Mouse (Mus musculus): ENCODE measurements at regions not wholly inside any gene's neighbourhood (a gene's known extent, or its start where the extent isn't known, plus 50 kb on each side); places are given as distances from the start of the nearest gene placed in this dataset.
"Not testable (repeated sequence)": the region's sequence is repeated elsewhere in the genome, so short reads cannot be mapped to it uniquely, and the experiment has no call there.

DNA sequence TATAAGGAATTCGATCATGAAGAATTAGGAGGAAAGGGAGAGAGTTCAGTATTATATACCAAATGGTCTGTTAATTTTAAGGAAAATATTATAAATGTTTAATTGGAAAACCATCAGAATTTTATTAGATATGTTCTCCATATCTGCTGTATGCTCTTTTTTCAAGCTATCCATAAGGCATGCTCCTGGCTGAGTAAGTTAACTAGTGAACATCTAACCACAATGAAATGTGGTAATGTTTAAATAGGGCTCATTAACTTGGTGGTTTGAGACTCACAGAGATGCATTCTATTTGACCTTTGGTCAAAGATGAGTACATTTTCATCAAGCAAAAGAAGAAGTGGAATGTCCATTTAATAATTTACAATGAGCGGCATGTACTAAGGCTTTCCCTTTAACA lies 466.2 kb upstream of the Fam241a start:
- Histone ChIP-seq H3K9me3 (ENCODE audit: control insufficient read depth, low read length) (no peaks in the 10 kb centered on the region), H3K36me3 (ENCODE audit: control insufficient read depth, insufficient read depth) (no peaks in the 10 kb centered on the region), H3K4me2 (ENCODE audit: low read length) (no peak overlapping the region), H3K4me1 (replicated peaks; ENCODE audit: control insufficient read depth, insufficient read depth, low read length) (no peaks in the 10 kb centered on the region), H3K4me3 (replicated peaks; ENCODE audit: low read length) (no peak overlapping the region), H3K27me3 (replicated peaks; ENCODE audit: control insufficient read depth, insufficient read depth, low read length) (no peaks in the 10 kb centered on the region), H3K9ac (replicated peaks; ENCODE audit: low read depth, low read length) (no peak overlapping the region), H3K27ac (ENCODE audit: low read length) (no peak overlapping the region)
- 93% methylated on average over 2 of the region's 2 CpGs for WGBS
- no peak for ATAC-seq

DNA sequence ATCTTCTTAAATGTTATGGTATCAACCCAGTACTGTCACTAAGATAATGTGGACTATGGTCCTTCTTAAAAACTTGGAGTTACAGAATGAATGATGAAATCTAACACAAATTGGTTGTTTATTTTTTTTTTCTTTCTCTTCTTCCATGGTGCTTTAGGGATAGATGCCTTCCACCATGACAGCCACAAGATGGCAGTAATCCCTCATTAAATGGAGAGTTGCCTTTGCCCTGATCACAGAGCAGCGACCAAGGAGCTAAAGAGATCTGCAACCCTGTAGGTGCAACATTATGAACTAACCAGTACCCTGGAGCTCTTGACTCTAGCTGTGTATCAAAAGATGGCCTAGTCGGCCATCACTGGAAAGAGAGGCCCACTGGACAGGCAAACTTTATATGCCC lies 453.0 kb upstream of the Fam241a start:
- H3K9ac ChIP-seq (replicated peaks; ENCODE audit: low read depth, low read length); H3K27me3 ChIP-seq (replicated peaks; ENCODE audit: control insufficient read depth, insufficient read depth, low read length); H3K4me1 ChIP-seq (replicated peaks; ENCODE audit: control insufficient read depth, insufficient read depth, low read length); H3K4me3 ChIP-seq (replicated peaks; ENCODE audit: low read length); H3K27ac ChIP-seq (ENCODE audit: low read length); H3K4me2 ChIP-seq (ENCODE audit: low read length); H3K36me3 ChIP-seq (ENCODE audit: control insufficient read depth, insufficient read depth); H3K9me3 ChIP-seq (ENCODE audit: control insufficient read depth, low read length): not testable (repeated sequence)
- 6% methylated on average over 2 of the region's 2 CpGs for WGBS
- peak; percentile 94 for ATAC-seq

DNA sequence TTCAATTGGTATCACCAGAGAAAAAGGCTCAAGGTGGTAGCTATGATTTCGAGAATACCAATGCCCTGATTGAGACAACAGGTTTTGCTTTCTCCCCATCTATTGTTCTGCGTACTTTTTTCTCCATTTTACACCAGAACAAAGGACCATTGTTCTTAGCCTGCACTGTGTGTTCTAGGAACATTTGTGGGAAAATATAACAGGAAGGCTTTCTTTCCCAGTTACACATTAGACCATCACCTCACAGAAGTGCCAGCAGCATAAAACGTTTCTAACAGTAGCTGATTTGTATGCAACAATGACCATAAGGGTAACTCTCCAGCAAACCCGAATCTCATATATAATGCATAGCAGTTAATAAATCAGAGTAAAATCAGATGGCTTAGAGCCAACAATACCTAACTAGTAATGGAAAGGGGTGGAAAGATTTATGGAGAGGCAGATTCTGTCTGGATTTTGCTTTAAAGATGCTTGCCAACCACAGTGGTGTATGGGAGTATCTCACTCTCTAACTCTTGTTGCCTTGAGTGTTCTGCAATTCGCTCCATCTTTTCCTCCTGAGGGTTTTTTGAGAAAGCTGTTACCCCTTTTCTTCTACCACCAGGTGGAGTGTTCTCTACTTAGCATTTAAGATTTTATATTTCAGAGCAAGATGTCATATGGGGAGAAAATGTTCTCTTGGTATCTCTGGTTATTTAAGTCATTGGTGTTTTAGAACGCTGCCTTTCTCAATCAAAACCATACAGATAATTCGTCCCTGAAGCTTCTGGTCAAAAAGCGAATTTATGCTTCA lies 451.9 kb upstream of the Fam241a start:
- Histone ChIP-seq H3K9me3 (ENCODE audit: control insufficient read depth, low read length) (no peaks in the 10 kb centered on the region), H3K4me2 (ENCODE audit: low read length) (no peak overlapping the region), H3K27me3 (replicated peaks; ENCODE audit: control insufficient read depth, insufficient read depth, low read length) (no peaks in the 10 kb centered on the region), H3K4me1 (replicated peaks; ENCODE audit: control insufficient read depth, insufficient read depth, low read length) (no peaks in the 10 kb centered on the region), H3K36me3 (ENCODE audit: control insufficient read depth, insufficient read depth) (no peaks in the 10 kb centered on the region), H3K9ac (replicated peaks; ENCODE audit: low read depth, low read length) (no peak overlapping the region), H3K27ac (ENCODE audit: low read length) (no peak overlapping the region), H3K4me3 (replicated peaks; ENCODE audit: low read length) (no peak overlapping the region)
- WGBS: 60% methylated on average over 8 of the region's 8 CpGs
- ATAC-seq: no peak

DNA sequence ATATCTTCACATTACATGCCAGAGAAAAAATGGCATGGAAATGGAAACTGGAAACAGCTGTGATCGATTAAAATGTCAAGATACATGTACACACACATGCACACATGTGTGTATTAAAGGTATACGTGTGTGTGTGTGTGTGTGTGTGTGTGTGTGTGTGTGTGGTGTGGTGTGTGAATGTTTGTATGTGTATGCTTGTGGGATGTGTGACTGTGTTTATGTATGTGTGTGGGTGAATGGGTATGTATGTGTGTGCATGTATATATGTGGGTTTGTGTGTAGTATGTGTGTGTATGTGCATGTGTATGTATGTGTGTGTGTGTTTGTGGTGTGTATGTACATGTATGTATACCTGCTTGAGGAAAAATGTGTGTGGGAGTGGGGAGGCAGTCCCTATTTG lies 441.4 kb upstream of the Fam241a start:
- Histone ChIP-seq H3K4me2 (ENCODE audit: low read length) (no peak overlapping the region), H3K36me3 (ENCODE audit: control insufficient read depth, insufficient read depth) (no peaks in the 10 kb centered on the region), H3K4me3 (replicated peaks; ENCODE audit: low read length) (no peak overlapping the region), H3K9ac (replicated peaks; ENCODE audit: low read depth, low read length) (no peak overlapping the region), H3K9me3 (ENCODE audit: control insufficient read depth, low read length) (no peaks in the 10 kb centered on the region), H3K27me3 (replicated peaks; ENCODE audit: control insufficient read depth, insufficient read depth, low read length) (no peaks in the 10 kb centered on the region), H3K27ac (ENCODE audit: low read length) (no peak overlapping the region), H3K4me1 (replicated peaks; ENCODE audit: control insufficient read depth, insufficient read depth, low read length) (no peaks in the 10 kb centered on the region)
- 57% methylated on average over 2 of the region's 2 CpGs for WGBS
- peak; percentile 60 for ATAC-seq

DNA sequence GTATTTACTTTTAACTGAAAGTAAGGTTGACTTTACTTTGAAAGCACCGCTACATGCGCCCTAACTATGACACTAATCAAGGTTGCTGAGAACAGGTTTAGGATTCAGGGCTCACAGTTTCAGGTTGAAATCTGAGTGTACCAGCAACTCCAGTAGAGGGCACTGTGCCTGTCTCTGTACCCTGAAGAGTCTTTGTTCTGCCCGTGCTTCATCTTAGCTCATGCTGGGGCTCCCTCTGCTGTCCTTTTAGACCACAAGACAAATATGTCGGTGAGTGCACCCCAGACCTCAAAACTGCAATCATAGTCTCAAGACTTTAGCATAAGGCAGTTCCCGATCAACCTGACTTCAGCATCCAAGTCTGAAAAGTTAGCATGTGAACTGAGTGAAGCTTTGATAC lies 440.9 kb upstream of the Fam241a start:
- Histone ChIP-seq H3K4me3 (replicated peaks; ENCODE audit: low read length) (no peak overlapping the region), H3K27ac (ENCODE audit: low read length) (no peak overlapping the region), H3K27me3 (replicated peaks; ENCODE audit: control insufficient read depth, insufficient read depth, low read length) (no peaks in the 10 kb centered on the region), H3K4me1 (replicated peaks; ENCODE audit: control insufficient read depth, insufficient read depth, low read length) (no peaks in the 10 kb centered on the region), H3K9me3 (ENCODE audit: control insufficient read depth, low read length) (no peaks in the 10 kb centered on the region), H3K9ac (replicated peaks; ENCODE audit: low read depth, low read length) (no peak overlapping the region), H3K36me3 (ENCODE audit: control insufficient read depth, insufficient read depth) (no peaks in the 10 kb centered on the region), H3K4me2 (ENCODE audit: low read length) (no peak overlapping the region)
- peak; percentile 97 for ATAC-seq
- WGBS: 22% methylated on average over 5 of the region's 5 CpGs

DNA sequence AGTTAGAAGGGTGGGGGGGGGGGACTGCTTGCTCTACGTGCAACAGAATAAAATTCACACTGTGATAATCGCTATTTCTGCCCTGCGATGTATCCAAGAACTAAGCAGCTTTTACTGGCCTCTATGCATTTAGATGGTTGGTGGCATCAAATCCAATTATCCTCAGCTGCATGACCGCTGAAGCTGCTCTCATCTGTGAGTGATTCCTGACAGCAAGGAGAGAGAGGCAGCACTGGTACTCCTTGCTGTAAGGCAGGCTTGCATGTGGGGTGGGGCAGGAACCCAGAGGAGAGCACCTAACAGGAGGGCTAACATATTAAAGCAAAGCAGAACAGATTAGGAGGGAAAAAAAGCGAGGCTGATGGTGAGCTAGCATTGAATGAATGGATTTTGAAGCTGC lies 431.6 kb upstream of the Fam241a start:
- 24% methylated on average over 5 of the region's 5 CpGs for WGBS
- H3K36me3 ChIP-seq (ENCODE audit: control insufficient read depth, insufficient read depth): no peaks in the 10 kb centered on the region
- no peaks in the 10 kb centered on the region for H3K4me1 ChIP-seq (replicated peaks; ENCODE audit: control insufficient read depth, insufficient read depth, low read length)
- no peak overlapping the region for H3K4me3 ChIP-seq (replicated peaks; ENCODE audit: low read length)
- H3K9me3 ChIP-seq (ENCODE audit: control insufficient read depth, low read length): no peaks in the 10 kb centered on the region
- ATAC-seq: no peak
- no peak overlapping the region for H3K27ac ChIP-seq (ENCODE audit: low read length)
- no peak overlapping the region for H3K4me2 ChIP-seq (ENCODE audit: low read length)
- H3K27me3 ChIP-seq (replicated peaks; ENCODE audit: control insufficient read depth, insufficient read depth, low read length): no peaks in the 10 kb centered on the region
- no peak overlapping the region for H3K9ac ChIP-seq (replicated peaks; ENCODE audit: low read depth, low read length)

DNA sequence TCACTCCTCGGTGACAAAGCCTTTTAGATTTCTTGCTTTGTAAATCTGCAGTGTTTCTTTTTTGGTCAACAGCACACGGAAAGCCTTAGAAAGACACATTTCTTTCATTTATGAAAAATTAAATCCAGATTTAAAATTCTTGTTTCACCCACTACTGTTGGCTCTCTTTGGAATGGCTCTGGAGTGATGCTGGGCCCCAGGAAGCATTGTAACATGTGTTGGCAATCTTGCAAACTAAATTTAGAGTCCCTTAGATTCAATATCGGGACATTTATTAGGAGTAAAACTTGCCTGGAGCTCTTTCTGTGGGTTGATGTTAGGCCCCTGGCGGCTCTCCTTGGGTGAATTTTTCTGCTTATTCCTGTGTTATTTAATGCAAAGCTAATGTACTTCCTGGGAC lies 405.2 kb upstream of the Fam241a start:
- H3K36me3 ChIP-seq (ENCODE audit: control insufficient read depth, insufficient read depth): no peaks in the 10 kb centered on the region
- no peak overlapping the region for H3K9ac ChIP-seq (replicated peaks; ENCODE audit: low read depth, low read length)
- H3K4me1 ChIP-seq (replicated peaks; ENCODE audit: control insufficient read depth, insufficient read depth, low read length): 0 out of 2 replicates have a peak, but pooled peaks cover 2% of the 10 kb centered on the region
- 91% methylated on average over 4 of the region's 4 CpGs for WGBS
- H3K4me3 ChIP-seq (replicated peaks; ENCODE audit: low read length): no peak overlapping the region
- no peak overlapping the region for H3K4me2 ChIP-seq (ENCODE audit: low read length)
- H3K27me3 ChIP-seq (replicated peaks; ENCODE audit: control insufficient read depth, insufficient read depth, low read length): no peaks in the 10 kb centered on the region
- ATAC-seq: no peak
- no peaks in the 10 kb centered on the region for H3K9me3 ChIP-seq (ENCODE audit: control insufficient read depth, low read length)
- no peak overlapping the region for H3K27ac ChIP-seq (ENCODE audit: low read length)

DNA sequence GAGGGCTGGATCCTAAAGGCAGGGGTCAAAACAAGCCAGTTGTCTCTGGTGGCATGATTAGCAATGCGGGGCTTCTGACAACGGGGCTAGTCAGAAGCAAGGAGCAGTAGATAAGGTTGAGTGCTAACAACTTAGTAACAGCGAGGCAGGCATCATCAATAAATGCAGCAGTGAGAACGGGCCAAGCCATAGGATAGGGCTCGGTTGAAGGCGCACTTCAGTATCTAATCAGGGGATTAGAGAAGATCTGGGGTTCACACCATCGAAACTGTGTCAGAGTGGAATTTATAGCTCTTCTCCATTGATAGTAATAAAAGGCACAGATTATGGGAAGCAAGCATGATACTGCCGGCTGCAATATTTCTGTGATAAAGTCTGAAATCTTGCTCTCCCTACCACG lies 402.0 kb upstream of the Fam241a start:
- no peak overlapping the region for H3K9ac ChIP-seq (replicated peaks; ENCODE audit: low read depth, low read length)
- H3K36me3 ChIP-seq (ENCODE audit: control insufficient read depth, insufficient read depth): no peaks in the 10 kb centered on the region
- H3K27ac ChIP-seq (ENCODE audit: low read length): no peak overlapping the region
- H3K27me3 ChIP-seq (replicated peaks; ENCODE audit: control insufficient read depth, insufficient read depth, low read length): no peaks in the 10 kb centered on the region
- no peak for ATAC-seq
- 0 out of 2 replicates have a peak, but pooled peaks cover 2% of the 10 kb centered on the region for H3K4me1 ChIP-seq (replicated peaks; ENCODE audit: control insufficient read depth, insufficient read depth, low read length)
- WGBS: 88% methylated on average over 9 of the region's 9 CpGs
- no peak overlapping the region for H3K4me3 ChIP-seq (replicated peaks; ENCODE audit: low read length)
- H3K4me2 ChIP-seq (ENCODE audit: low read length): no peak overlapping the region
- no peaks in the 10 kb centered on the region for H3K9me3 ChIP-seq (ENCODE audit: control insufficient read depth, low read length)

DNA sequence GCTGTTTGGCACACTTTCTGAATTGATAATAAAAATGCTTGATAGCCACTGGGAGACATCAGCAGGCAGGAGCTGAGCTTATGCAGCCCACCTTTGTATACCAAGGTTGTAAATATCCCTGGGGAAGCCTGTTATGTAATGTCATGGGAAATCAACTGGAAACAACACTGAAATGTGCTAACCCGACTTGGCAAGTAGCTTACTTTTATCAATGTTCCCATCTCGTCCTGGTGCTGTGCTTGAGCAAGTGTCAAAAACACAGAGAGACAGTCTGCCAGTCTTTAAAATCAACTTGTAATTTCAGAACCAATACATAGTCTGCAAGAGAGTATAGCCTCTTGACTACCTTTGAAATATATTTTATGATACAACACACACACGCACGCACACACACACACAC lies 391.7 kb upstream of the Fam241a start:
- H3K27me3 ChIP-seq (replicated peaks; ENCODE audit: control insufficient read depth, insufficient read depth, low read length): no peaks in the 10 kb centered on the region
- no peak for ATAC-seq
- H3K9me3 ChIP-seq (ENCODE audit: control insufficient read depth, low read length): no peaks in the 10 kb centered on the region
- no peak overlapping the region for H3K4me2 ChIP-seq (ENCODE audit: low read length)
- 73% methylated on average over 4 of the region's 4 CpGs for WGBS
- H3K36me3 ChIP-seq (ENCODE audit: control insufficient read depth, insufficient read depth): no peaks in the 10 kb centered on the region
- H3K9ac ChIP-seq (replicated peaks; ENCODE audit: low read depth, low read length): no peak overlapping the region
- no peaks in the 10 kb centered on the region for H3K4me1 ChIP-seq (replicated peaks; ENCODE audit: control insufficient read depth, insufficient read depth, low read length)
- H3K27ac ChIP-seq (ENCODE audit: low read length): no peak overlapping the region
- H3K4me3 ChIP-seq (replicated peaks; ENCODE audit: low read length): no peak overlapping the region

DNA sequence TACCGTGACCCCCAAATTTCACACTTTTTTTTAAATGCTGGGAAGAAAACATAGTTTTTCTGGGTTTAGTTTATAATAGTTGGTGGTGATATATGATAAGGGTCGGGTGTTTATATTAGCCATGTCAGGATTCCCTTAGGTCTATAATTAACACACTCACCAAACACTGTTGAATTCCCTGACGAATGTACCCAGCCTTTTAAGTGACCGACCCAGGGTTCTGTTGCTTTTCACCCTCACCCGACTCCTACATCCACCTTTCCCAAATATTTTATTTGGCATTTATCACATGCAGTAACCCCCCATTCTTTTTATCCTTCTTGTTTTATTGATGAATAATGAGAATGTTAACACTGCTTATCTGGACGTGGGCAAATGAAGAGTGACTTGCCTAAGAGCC lies 389.1 kb upstream of the Fam241a start:
- Histone ChIP-seq H3K4me1 (replicated peaks; ENCODE audit: control insufficient read depth, insufficient read depth, low read length) (no peaks in the 10 kb centered on the region), H3K4me2 (ENCODE audit: low read length) (no peak overlapping the region), H3K9me3 (ENCODE audit: control insufficient read depth, low read length) (no peaks in the 10 kb centered on the region), H3K27ac (ENCODE audit: low read length) (no peak overlapping the region), H3K4me3 (replicated peaks; ENCODE audit: low read length) (no peak overlapping the region), H3K36me3 (ENCODE audit: control insufficient read depth, insufficient read depth) (no peaks in the 10 kb centered on the region), H3K9ac (replicated peaks; ENCODE audit: low read depth, low read length) (no peak overlapping the region), H3K27me3 (replicated peaks; ENCODE audit: control insufficient read depth, insufficient read depth, low read length) (no peaks in the 10 kb centered on the region)
- no peak for ATAC-seq
- 81% methylated on average over 6 of the region's 6 CpGs for WGBS

All from forebrain, embryonic 16.5 days (tissue).